Mouse (Mus musculus): ENCODE measurements around the gene Inpp5k.

Inpp5k gene

DNA sequence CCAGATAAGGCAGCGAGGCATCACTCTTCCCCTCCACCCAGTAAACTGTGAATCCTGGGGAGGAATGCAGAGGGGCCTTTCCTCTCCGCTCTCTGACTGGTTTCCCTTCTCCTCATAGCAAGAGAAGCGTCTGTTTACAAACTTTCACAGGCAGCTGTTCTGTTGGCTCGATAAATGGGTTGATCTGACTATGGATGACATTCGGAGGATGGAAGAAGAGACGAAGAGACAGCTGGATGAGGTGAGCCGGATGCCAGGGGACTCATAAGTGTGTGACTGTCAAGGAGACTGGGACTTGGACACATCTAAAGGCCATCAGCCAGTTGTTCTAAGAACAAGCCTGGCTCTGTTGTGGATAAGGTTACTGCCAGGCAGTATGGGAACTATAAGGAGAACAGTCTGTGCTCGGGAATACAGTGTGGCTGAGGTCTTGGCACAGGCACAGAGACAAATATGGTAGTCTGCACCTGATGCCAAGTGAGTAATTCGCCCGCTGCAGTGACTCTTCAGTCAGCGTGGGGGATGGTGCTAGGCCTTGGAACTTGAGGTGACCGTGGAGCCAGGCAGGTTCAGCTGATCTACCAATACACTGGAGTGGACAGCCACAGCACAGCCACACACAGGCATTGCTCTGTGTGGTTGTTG, 10.5 kb upstream of the Inpp5k start:
- DNase-seq (ENCODE audit: low read depth, low spot score), result no peak

DNA sequence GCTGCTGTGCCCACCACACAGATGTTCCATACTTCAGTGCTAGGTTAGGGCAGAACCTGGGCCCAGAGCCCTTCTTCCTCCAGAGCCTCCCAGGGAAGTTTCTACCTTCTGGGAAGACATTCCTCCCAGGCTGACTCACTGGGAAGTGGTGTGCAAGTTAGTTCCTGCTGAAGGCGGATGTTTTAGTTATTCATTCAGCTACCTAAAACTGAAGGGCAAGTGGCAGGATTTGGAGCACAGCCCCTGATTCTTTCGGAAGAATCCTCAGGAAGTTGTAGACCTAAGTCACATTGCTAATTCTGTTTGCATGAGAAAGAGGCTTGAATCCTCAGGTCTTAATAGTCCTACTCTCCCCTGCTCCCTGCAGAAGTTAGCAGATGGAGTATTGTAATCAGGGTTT, 9.4 kb upstream of the Inpp5k start:
- DNase-seq (ENCODE audit: low read depth, low spot score), result no peak

DNA sequence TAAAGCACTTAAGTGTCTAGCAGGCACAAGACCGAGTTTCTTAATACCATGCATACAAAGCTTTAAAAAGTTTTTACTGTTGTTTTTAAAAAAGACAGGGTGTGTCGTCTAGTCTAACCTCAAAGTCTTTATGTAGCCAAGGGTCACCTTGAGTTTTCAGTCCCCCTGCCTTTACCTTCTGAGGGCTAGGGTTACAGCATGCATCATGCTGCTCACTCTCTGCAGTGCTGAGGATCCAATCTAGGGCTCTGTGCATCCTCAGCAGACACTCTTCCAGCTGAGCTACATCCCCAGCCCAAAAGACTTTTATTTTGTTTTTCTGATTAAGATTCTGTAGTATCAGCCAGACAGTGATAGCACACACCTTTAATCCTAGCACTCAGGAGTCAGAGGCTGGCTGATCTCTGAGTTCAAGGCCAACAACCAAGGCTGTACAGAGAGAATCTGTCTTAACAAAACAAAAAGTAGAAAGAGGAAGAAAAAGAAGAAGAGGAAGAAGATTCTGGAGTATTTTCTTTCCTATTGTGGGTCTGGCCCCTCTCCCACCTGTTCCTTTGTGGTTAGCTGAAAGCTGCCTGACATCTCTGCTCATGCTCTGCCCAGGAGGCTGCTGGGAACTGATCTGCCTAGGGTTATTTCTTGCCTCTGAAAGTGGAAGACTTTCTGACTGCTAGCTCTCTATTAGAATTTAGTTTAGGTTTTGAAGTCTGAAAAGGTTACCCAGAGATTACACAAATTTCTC, 8.0 kb upstream of the Inpp5k start:
- DNase-seq (ENCODE audit: low read depth, low spot score), result no peak

DNA sequence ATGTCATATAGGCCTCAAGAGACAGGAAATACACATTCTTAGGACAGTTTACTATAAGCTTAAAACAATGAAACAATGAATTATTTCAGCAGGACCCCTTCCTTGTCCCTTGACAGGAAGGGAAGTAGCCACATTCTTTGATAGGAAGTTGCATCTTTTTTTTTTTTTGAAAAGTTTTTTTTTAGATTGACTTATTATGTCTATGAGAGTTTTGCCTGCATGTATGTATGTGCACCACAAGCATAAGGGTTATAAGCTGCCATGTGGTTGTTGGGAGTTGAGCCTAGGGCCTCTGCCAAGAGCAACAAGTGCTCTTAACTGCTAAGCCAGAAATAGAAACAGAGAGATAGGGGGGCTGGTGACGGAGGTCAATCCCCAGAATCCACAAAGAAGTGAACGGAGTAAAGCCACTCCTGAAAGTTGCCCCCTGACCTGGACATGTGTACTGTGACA, 6.7 kb upstream of the Inpp5k start:
- no peak for DNase-seq (ENCODE audit: low read depth, low spot score)

DNA sequence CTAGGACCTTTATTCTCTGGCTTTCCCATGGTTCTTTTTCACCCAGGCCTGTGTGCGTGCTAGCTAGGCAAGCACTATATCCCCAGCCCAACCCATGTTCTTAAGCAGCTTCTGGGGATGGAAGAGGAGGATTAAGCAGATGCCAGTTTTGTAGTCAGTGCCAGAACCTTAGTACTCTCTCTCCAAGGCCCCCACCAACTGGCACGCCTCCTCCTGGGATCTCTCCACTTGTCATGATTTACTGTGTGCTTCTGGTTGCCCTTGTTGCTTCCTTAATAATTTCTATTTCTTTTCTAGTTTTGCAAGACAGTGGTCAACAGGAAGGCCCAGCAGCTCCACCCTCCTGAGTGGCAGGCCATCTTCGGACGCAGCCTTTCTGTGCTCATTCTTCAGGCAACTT, 5.0 kb upstream of the Inpp5k start:
- DNase-seq (ENCODE audit: low read depth, low spot score), result no peak

DNA sequence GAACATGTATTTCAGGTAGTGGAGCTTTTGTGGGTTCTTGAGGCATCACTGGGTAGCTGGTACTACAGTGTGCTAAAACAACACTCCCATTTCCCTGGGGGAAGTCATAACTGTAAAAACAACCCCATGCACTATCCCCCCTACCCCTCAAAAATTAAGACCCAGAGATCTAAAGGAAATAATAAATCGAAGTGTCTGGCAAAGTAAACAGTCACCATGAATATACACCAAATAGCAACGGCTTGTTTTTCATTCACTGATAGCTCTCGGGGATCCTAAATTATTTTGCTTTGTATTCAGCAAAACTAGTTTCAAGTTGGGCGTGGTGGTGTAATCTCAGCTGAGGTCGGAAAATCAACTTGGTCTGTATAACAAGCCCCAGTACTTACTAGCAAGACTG, 690 bp upstream of the Inpp5k start:
- DNase-seq (ENCODE audit: low read depth, low spot score), result no peak

DNA sequence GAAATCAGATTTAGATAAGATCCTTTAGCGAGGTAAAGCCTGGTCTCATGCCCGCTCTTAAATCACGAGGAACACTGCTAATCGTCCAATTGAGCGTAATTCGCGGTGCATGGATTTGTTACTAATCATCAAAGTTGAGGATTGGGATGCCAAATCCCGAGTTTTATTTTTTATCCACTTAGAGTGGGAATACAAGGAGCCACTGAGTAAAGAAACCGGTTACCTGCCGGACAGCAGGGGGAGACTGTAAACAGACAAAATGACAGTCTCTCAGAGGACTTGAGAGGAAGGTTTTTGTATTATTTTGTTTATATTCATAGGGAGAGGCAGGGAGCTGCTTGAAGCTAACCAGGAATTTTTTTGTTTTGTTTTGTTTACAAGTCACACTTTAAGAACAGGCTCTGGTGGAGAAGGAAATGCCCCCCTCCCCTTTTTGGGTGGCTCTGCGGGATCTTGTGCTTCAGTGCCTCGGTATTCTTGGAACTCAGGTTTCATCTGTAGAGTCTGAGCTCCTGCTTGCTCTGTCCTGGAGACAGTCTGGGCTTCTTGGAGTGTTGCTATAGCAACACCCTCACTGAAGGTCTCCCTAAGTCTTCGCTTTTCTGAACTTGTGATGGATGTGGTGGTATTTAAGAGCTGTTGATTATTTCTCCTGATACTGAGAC, 905 bp downstream of the Inpp5k start:
- no peak for DNase-seq (ENCODE audit: low read depth, low spot score)

DNA sequence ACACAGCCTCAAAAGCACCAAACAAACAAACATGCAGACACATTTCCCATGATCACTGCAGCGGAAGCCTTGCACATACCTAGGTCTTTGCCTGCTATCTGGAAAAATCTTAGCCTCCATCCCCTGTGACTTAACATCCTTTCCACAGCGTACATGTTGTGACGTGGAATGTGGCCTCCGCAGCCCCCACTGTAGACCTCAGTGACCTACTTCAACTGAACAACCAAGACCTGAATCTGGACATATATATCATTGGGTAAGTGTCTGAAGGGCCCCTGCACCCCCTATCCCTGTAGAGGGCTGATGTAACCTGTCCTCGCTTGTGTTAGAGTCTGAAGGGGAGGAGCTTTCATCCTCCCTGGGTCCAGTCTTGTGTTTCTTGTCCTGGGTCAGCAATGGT, 2.1 kb downstream of the Inpp5k start:
- DNase-seq (ENCODE audit: low read depth, low spot score), result no peak

DNA sequence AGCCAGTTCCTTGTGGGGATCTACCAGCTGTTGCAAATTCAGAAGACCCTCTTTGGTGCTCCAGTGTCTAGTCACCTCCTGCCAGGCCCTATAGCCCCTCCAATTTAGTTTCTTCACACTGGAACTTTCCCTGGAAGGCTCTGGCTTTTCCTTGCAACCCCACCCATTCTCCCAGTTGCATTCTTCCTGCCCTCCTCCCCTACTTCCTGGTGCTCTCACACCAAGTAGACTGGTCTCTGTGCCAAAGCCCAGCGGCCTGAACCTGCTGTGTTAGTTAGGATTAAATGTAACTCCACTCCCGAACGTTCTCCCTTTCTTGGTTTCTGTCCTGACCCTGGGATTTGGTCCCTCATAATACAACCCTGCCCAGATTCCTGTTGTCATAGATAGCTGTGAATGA, 4.0 kb downstream of the Inpp5k start:
- DNase-seq (ENCODE audit: low read depth, low spot score), result no peak

DNA sequence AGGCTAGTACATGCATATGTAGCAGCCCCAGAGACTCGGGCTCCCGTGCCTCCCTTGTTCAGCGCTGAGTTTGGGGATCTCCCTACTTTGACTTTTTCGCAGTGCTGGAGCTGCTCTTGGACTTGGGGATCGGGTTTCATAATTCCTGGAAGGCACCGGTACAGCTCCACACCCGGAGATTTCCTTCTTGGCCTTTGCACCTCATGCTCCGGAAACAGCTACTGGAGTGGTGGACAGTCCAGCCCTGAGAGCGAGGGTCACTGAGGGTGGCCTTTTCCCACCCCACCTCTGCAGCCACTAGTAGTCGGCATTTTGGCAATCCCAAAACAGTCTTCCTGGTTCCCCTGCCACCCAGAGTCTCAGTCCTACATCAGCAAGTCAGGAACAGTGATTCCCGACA, 4.5 kb downstream of the Inpp5k start:
- no peak for DNase-seq (ENCODE audit: low read depth, low spot score)

DNA sequence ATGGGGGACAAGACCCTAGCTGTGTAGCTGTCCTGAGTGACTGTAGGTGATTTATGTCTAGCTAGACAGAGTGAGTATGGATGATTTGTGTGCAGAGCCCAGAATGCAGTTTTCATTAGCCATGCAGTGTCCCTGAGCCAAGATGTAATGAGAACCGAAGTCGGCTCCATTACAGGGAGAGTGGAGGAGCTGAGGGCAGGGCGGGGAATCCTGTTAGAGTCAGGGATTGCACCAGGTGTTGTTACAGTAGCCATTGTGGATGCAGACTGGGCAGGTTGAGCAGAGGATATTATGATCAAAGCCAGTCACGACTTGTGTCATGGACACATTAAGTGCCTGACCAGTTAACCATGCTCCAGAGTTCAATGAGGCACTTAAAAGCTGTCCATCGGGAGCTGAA, 12.5 kb downstream of the Inpp5k start:
- no peak for DNase-seq (ENCODE audit: low read depth, low spot score)

DNA sequence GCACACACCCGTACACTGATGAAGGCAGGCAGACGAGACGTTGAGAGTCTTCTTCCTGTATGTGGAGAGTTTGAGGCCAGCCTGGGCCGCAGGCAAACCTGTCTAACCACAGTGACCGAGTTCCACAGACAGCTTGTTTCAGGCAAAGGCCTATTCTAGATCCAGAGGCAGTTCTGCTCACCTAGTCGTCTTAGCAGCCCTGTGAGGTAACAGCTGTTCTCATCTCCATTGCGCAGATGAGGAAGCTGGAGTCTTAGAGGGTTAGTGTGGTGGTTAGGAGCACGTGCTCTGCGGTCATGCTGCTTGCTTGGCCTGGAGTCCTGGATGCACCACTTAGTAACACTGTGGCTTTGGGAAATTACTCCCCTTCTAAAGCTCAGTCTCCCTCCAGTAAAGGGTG, 13.9 kb downstream of the Inpp5k start:
- DNase-seq (ENCODE audit: low read depth, low spot score), result no peak

DNA sequence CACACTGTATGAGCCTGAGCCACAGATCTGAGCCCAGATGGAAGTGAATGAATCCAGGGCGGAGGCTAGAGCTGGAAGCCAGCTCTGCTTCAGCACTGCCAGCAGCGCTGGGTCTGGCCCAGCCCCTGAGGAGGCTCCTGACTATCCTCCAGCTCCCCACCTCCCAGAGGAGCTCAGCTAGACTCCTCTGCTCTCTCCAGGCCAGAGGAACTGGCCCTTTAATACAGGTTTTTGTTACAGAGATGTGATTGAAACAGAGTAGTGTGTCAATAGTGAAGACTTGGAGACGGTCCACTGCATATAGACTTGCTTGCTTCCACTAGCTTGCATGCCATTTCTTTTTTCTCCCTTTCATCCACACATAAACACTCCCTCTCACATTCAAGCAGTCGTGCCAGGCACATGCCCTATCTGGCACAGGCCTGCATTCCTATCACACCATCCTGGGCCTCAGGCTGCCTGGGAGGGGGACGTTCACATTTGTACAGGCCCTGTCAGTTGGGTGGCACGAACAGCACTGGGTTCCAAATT, 17.0 kb downstream of the Inpp5k start:
- no peak for DNase-seq (ENCODE audit: low read depth, low spot score)

DNA sequence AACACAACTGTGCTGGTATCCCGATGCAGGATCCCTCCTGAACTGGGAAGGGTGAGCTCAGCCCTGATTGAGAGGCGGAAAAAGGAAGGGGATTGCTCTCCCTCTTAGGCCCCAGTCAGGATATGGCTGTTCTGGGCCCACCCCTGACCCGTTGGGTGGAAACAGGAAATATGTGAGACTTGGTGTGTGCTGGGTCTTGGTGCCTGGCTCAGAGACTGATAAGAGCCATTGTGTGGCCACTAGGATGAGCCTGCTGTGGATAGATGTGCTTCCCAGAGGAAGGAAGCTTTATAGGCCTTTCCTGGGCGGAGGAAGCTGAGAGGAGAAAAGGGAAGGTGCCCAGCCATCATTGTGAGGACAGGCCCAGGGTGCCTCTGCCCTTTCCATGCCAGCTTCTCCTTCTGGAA, 18.4 kb downstream of the Inpp5k start:
- DNase-seq (ENCODE audit: low read depth, low spot score), result no peak

DNA sequence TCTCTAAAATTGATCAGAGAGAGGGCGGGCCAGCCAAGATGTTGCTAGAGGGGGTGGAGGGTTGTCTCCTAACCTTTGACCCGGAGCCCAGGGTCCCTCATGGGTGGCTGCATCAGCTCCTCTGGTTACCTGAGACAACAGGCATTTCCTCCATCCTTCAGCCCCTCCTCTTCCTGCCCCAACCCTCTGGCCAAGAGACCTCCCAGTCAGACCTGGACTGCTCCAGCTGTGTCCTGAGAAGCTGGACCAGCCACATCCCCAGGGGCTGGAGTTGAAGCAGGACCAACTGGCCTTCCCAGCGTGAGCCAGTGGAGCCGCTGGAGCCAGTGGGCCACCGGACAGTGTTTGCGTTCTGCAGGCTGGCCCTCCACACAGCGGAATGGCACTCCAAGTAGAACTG, 19.5 kb downstream of the Inpp5k start, which contains the start of gene Myo1c:
Gene Myo1c (plus strand): TSS at position 194 of the 400 bp plus-strand sequence.
- no peak for DNase-seq (ENCODE audit: low read depth, low spot score)

DNA sequence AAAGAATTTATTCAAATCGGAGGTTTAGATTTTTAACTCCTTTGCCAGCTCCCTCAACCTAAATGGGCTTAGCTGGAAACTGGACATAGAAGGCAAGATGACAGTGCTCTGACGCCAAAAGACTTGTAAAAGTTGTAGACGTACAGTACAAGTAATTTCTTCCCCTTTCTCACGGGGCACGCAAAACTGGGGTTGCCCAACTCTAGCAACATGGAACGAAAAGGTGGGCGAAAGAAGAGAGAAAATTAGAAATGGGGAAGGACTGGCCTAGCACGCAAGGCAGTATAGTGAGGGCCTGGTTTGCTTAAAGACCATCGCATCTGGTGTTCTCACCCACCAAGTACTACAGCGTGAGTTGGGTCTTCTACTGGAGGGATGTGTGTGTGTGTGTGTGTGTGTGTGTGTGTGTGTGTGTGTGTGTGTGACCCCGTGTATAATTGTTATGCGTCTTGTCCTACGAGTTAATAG, 20.2 kb downstream of the Inpp5k start:
- DNase-seq (ENCODE audit: low read depth, low spot score), result no peak

DNA sequence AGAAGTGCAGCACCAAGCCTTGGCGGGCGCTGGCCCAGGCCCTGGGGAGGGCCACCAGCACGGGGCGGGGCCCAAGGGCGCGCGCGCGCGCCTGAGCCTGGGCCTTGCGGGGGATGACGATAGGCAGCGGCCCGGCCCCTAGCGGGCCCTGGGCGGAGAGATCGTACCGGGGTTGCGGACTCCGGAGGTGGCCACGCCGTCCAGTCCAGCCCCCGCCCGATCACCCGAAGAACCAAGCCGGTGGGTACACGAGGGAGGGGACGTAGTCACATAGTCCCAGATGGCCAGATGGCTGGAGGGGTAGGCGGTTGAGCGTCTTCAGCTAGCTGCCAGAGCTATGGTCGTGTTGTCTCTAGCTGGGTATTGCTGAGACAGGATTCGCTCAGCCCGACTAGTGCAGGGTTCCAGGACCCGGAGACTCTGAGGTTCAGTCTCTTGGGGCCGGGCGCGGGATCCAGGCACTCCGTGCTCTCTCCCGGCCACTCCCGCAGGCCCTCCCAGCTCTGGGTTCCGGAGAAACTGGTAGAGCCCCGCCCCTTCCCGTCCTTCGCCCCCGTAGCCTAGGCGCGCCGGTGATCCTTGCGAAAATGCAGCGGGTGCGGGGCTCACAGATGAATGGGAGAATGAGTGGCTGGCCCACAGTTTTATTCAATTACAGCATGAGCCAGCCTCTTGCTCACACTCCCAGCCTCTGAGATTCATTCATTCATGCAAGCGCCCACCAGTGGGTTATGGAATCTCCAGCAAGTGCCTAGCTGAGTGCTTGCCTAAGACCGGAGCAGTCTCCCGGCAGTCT, 20.8 kb downstream of the Inpp5k start:
- DNase-seq (ENCODE audit: low read depth, low spot score), result no peak

DNA sequence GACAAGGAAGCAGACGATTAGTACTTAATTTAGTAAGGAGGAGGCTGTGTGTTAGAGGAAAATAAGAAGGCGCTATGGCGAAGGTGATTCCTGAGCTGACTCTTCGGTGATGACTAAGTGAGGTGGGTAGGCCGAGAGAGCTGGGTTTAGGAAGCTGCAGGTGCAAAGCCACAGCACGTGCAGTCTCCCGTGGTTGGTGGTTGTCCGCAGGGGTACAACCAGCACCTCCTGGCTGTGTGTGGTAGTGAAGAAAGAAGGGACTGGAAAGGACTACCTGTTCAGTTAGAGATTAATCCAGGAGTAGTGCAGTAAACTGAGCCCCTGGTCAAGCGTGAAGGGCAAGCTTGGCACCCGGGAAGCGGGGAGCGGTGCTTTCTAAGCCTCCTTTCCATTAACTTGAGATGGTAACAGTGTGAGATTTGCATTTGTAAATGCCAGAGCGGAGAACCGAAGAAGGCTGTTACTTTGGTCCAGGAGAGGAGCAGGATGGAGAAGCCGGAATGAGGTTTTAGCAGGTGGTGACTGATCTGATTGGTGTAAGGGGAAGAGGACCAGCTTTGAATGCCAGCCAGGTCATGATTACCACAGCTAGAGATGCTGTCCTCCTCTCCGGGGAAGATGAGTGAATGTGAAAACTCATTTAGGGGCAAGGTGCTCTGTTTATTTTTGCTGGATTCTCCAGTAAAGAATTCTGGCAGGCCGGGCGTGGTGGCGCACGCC, 21.6 kb downstream of the Inpp5k start:
- no peak for DNase-seq (ENCODE audit: low read depth, low spot score)

DNA sequence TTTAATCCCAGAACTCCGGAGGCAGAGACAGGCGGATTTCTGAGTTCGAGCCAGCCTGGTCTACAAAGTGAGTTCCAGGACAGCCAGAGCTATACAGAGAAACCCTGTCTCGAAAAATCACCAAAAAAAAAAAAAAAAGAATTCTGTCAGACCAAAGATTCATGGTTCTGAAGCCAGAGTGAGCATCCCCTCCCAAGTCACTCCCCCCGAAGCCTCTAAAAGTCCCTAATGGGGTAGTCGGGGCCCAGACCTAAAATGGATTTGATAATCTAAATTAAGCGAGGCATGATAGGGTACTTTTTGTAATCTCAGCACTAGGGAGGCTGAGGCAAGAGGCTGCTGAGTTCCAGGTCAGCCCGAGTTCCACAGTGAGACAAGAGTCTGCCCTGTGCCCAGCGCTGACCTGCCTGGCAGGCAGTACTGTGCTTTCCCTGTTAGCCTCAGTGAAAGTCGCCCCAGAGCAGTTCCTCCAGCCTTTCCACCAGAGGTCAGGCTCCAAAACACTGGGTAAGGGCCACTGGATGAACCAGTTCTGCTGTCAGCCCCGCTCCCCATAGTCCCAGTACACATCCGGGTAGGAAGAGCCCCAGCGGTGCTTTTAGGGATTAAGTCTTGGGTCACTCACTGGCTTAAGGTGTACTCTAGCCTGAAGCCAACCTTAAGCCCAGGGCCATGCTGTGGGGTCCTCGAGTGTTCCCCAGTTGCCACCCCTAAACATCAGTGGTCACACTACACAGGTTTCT, 22.3 kb downstream of the Inpp5k start:
- no peak for DNase-seq (ENCODE audit: low read depth, low spot score)

DNA sequence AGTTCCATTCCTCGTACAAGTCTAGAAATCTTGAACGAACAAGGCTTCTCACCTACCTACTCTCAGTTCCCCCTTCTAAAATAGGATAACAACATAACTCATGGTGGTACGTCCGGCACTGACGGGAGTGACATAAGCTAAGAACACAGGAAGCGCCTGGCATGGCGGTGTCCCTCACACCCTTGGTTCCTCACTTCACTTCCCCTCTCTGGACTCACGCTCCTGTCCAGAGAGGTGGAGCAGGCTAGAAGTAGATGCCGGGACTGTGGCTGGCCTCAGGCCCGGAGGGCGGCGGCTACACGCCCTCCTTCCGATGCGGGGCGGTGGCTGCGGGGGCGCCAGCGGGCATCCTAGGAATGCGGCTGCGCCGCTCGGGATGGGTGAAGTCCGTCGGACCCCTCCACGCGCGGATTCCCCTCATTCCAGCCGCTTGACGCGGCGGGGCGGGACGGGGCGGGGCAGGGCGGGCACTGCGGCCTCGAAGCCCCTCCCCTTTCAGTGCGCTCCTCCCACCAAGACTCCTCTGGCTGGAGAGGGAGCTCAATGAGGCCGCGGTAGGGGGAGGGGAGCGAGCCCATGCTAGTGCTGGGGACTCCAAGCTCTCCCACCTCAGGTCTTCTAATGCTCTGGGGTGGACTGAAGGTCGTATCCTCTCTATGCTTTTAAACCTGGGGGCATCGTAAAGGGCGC, 23.1 kb downstream of the Inpp5k start:
- DNase-seq (ENCODE audit: low read depth, low spot score), result peak; percentile 89

Data from mesoderm, embryonic 11.5 days (tissue).